Mouse (Mus musculus): ENCODE measurements around the gene Gimap8. TPM values are rescaled to one million over a fixed set of nuclear protein-coding genes. Genes with fewer than 3 reads are reported as not detected.

Gene Gimap8
- polyA plus RNA-seq, 1 experiment: 0.01 TPM

- H3K4me3 ChIP-seq: no peak overlapping the region
- H3K79me2 ChIP-seq (ENCODE audit: control insufficient read depth, insufficient read depth): no peaks in the 10 kb centered on the region
- H3ac ChIP-seq (ENCODE audit: control insufficient read depth, insufficient read length): no peak overlapping the region
- H3K36me3 ChIP-seq (ENCODE audit: control insufficient read depth, insufficient read depth): peaks cover 5% of the 10 kb centered on the region
- no peak for TF ChIP-seq USF1 (IDR thresholded peaks at IDR 0.05; ENCODE audit: low read depth)
- TF ChIP-seq POLR2A (IDR thresholded peaks at IDR 0.05; ENCODE audit: insufficient read length, low read depth): no peak
- no peak for TF ChIP-seq MYOD1 (IDR thresholded peaks at IDR 0.05; ENCODE audit: control insufficient read depth in 1 of 3, insufficient read length in 2 of 3, low read depth in 2 of 3)
- no peak for TF ChIP-seq SRF (IDR thresholded peaks at IDR 0.05; ENCODE audit: control insufficient read depth, insufficient read length, low read depth)
- TF ChIP-seq E2F4 (IDR thresholded peaks at IDR 0.05; ENCODE audit: insufficient read depth): no peak
- TF ChIP-seq MYOG (IDR thresholded peaks at IDR 0.05; ENCODE audit: control insufficient read depth in 1 of 3, insufficient read depth in 1 of 3, insufficient read length in 2 of 3, low read depth in 2 of 3): no peak
- no peak for TF ChIP-seq TCF3 (IDR thresholded peaks at IDR 0.05; ENCODE audit: insufficient read length, low read depth)
- H3K27me3 ChIP-seq (ENCODE audit: control insufficient read depth, insufficient read depth, insufficient read length): no peaks in the 10 kb centered on the region
- no peak overlapping the region for H3K4me2 ChIP-seq (ENCODE audit: low read depth)
Measured at GRCm38 (mm10) chr6:48608124-48608523, 38.9 kb upstream of the Gimap8 start.

- no peak overlapping the region for H3K4me2 ChIP-seq (ENCODE audit: low read depth)
- TF ChIP-seq MYOD1 (IDR thresholded peaks at IDR 0.05; ENCODE audit: control insufficient read depth in 1 of 3, insufficient read length in 2 of 3, low read depth in 2 of 3) (peak in 2 of 3 experiments; percentile 23 to 56), MYOG (IDR thresholded peaks at IDR 0.05; ENCODE audit: control insufficient read depth in 1 of 3, insufficient read depth in 1 of 3, insufficient read length in 2 of 3, low read depth in 2 of 3) (peak in 2 of 3 experiments; percentile 48 to 76), SRF (IDR thresholded peaks at IDR 0.05; ENCODE audit: control insufficient read depth, insufficient read length, low read depth) (no peak)
- no peaks in the 10 kb centered on the region for H3K27me3 ChIP-seq (ENCODE audit: control insufficient read depth, insufficient read depth, insufficient read length)
- H3K79me2 ChIP-seq (ENCODE audit: control insufficient read depth, insufficient read depth): no peaks in the 10 kb centered on the region
- no peak overlapping the region for H3K4me3 ChIP-seq
- H3K36me3 ChIP-seq (ENCODE audit: control insufficient read depth, insufficient read depth): peaks cover 5% of the 10 kb centered on the region
- no peak overlapping the region for H3ac ChIP-seq (ENCODE audit: control insufficient read depth, insufficient read length)
Measured at GRCm38 (mm10) chr6:48609512-48609911, 37.5 kb upstream of the Gimap8 start.

GRCm38 (mm10) chr6:48610657-48611056 lies 36.4 kb upstream of the Gimap8 start:
- no peak overlapping the region for H3ac ChIP-seq (ENCODE audit: control insufficient read depth, insufficient read length)
- no peaks in the 10 kb centered on the region for H3K79me2 ChIP-seq (ENCODE audit: control insufficient read depth, insufficient read depth)
- no peak overlapping the region for H3K4me3 ChIP-seq
- no peaks in the 10 kb centered on the region for H3K36me3 ChIP-seq (ENCODE audit: control insufficient read depth, insufficient read depth)
- no peaks in the 10 kb centered on the region for H3K27me3 ChIP-seq (ENCODE audit: control insufficient read depth, insufficient read depth, insufficient read length)
- TF ChIP-seq E2F4 (IDR thresholded peaks at IDR 0.05; ENCODE audit: insufficient read depth) (no peak), TCF3 (IDR thresholded peaks at IDR 0.05; ENCODE audit: insufficient read length, low read depth) (no peak), TCF12 (IDR thresholded peaks at IDR 0.05; ENCODE audit: insufficient read depth, poor library complexity, severe bottlenecking) (no peak), MYOG (IDR thresholded peaks at IDR 0.05; ENCODE audit: control insufficient read depth in 1 of 3, insufficient read depth in 1 of 3, insufficient read length in 2 of 3, low read depth in 2 of 3) (no peak), CEBPB (IDR thresholded peaks at IDR 0.05; ENCODE audit: insufficient read depth, poor library complexity, severe bottlenecking) (no peak), MAX (IDR thresholded peaks at IDR 0.05; ENCODE audit: low read depth) (no peak), REST (IDR thresholded peaks at IDR 0.05; ENCODE audit: insufficient read depth, insufficient read length) (no peak), SRF (IDR thresholded peaks at IDR 0.05; ENCODE audit: control insufficient read depth, insufficient read length, low read depth) (no peak), MYOD1 (IDR thresholded peaks at IDR 0.05; ENCODE audit: control insufficient read depth in 1 of 3, insufficient read length in 2 of 3, low read depth in 2 of 3) (no peak), USF1 (IDR thresholded peaks at IDR 0.05; ENCODE audit: low read depth) (no peak)
- H3K4me2 ChIP-seq (ENCODE audit: low read depth): no peak overlapping the region

GRCm38 (mm10) chr6:48613464-48613863 lies 33.6 kb upstream of the Gimap8 start:
- Histone ChIP-seq H3K4me2 (ENCODE audit: low read depth) (no peak overlapping the region), H3K27me3 (ENCODE audit: control insufficient read depth, insufficient read depth, insufficient read length) (no peaks in the 10 kb centered on the region), H3ac (ENCODE audit: control insufficient read depth, insufficient read length) (no peak overlapping the region), H3K36me3 (ENCODE audit: control insufficient read depth, insufficient read depth) (no peaks in the 10 kb centered on the region), H3K79me2 (ENCODE audit: control insufficient read depth, insufficient read depth) (no peaks in the 10 kb centered on the region), H3K4me3 (no peak overlapping the region)
- no peak for TF ChIP-seq REST (IDR thresholded peaks at IDR 0.05; ENCODE audit: insufficient read depth, insufficient read length)

- Histone ChIP-seq H3K79me2 (ENCODE audit: control insufficient read depth, insufficient read depth) (no peaks in the 10 kb centered on the region), H3K36me3 (ENCODE audit: control insufficient read depth, insufficient read depth) (no peaks in the 10 kb centered on the region), H3ac (ENCODE audit: control insufficient read depth, insufficient read length) (no peak overlapping the region), H3K4me3 (no peak overlapping the region), H3K4me2 (ENCODE audit: low read depth) (no peak overlapping the region), H3K27me3 (ENCODE audit: control insufficient read depth, insufficient read depth, insufficient read length) (no peaks in the 10 kb centered on the region)
- no peak for TF ChIP-seq MAX (IDR thresholded peaks at IDR 0.05; ENCODE audit: low read depth)
- no peak for TF ChIP-seq TCF3 (IDR thresholded peaks at IDR 0.05; ENCODE audit: insufficient read length, low read depth)
- no peak for TF ChIP-seq E2F4 (IDR thresholded peaks at IDR 0.05; ENCODE audit: insufficient read depth)
- TF ChIP-seq SRF (IDR thresholded peaks at IDR 0.05; ENCODE audit: control insufficient read depth, insufficient read length, low read depth): no peak
- no peak for TF ChIP-seq CEBPB (IDR thresholded peaks at IDR 0.05; ENCODE audit: insufficient read depth, poor library complexity, severe bottlenecking)
- TF ChIP-seq TCF12 (IDR thresholded peaks at IDR 0.05; ENCODE audit: insufficient read depth, poor library complexity, severe bottlenecking): no peak
- no peak for TF ChIP-seq USF1 (IDR thresholded peaks at IDR 0.05; ENCODE audit: low read depth)
- no peak for TF ChIP-seq MYOD1 (IDR thresholded peaks at IDR 0.05; ENCODE audit: control insufficient read depth in 1 of 3, insufficient read length in 2 of 3, low read depth in 2 of 3)
- no peak for TF ChIP-seq REST (IDR thresholded peaks at IDR 0.05; ENCODE audit: insufficient read depth, insufficient read length)
- no peak for TF ChIP-seq MYOG (IDR thresholded peaks at IDR 0.05; ENCODE audit: control insufficient read depth in 1 of 3, insufficient read depth in 1 of 3, insufficient read length in 2 of 3, low read depth in 2 of 3)
- no peak for TF ChIP-seq POLR2A (IDR thresholded peaks at IDR 0.05; ENCODE audit: insufficient read length, low read depth)
Measured at GRCm38 (mm10) chr6:48614756-48615155, 32.3 kb upstream of the Gimap8 start.
